Mouse (Mus musculus) megakaryocyte-erythroid progenitor cell, adult 5-6 weeks (primary cell): ENCODE measurements around the gene Tm9sf2. TPM values are rescaled to one million over a fixed set of nuclear protein-coding genes. Genes with fewer than 3 reads are reported as not detected.
"Not testable (repeated sequence)": the region's sequence is repeated elsewhere in the genome, so short reads cannot be mapped to it uniquely, and the experiment has no call there.

Experiments used
- ATAC-seq: replicated peaks from 2 replicates; pipeline ENCODE4 v1.8.0; 2016; ENCODE audit warnings: mild to moderate bottlenecking, inconsistent platforms; ENCODE audit not compliant: severe bottlenecking, poor library complexity, low FRiP score, low TSS enrichment
- total RNA-seq, 2 experiments: library from RNA; stranded (forward) in 1 of 2; stranded (reverse) in 1 of 2; fragments of 200-1000, 215-1000 nt in 1 of 2; fragments of >200 nt in 1 of 2; fragmentation: Nextera tagmentation in 1 of 2; gene quantifications; 2 replicates each; pipeline ENCODE4 v1.2.3; 2014 to 2017

The Tm9sf2 gene
- total RNA-seq (2014; fragmentation: Nextera tagmentation): 41.4 and 48.2 TPM in 2 replicates
- total RNA-seq (2017): 81.3 and 82.5 TPM in 2 replicates

GRCm38 (mm10) chr14:122106822-122107468, at the start of gene Tm9sf2:
TSS of gene Tm9sf2 (plus strand) at chr14:122107038.
- peak; percentile 79 for ATAC-seq

GRCm38 (mm10) chr14:122057941-122058346, 48.9 kb upstream of the Tm9sf2 start:
- ATAC-seq: 0 out of 2 replicates have a peak, but pooled peaks have one; percentile 13

- ATAC-seq: peak; percentile 83
Observed at GRCm38 (mm10) chr14:122060642-122061041, 46.2 kb upstream of the Tm9sf2 start.

- no peak for ATAC-seq
Observed at GRCm38 (mm10) chr14:122061376-122061775, 45.5 kb upstream of the Tm9sf2 start.

GRCm38 (mm10) chr14:122062411-122063090, 44.3 kb upstream of the Tm9sf2 start:
- no peak for ATAC-seq

- ATAC-seq: no peak
Observed at GRCm38 (mm10) chr14:122063599-122063998, 43.2 kb upstream of the Tm9sf2 start.

- ATAC-seq: peak; percentile 71
Observed at GRCm38 (mm10) chr14:122064519-122064918, 42.3 kb upstream of the Tm9sf2 start.

- ATAC-seq: no peak
Observed at GRCm38 (mm10) chr14:122066243-122066642, 40.6 kb upstream of the Tm9sf2 start.

- not testable (repeated sequence) for ATAC-seq
Observed at GRCm38 (mm10) chr14:122068036-122068435, 38.8 kb upstream of the Tm9sf2 start.

GRCm38 (mm10) chr14:122068801-122069695, 37.8 kb upstream of the Tm9sf2 start:
- ATAC-seq: peak; percentile 53

- no peak for ATAC-seq
Observed at GRCm38 (mm10) chr14:122069948-122070347, 36.9 kb upstream of the Tm9sf2 start.

- no peak for ATAC-seq
Observed at GRCm38 (mm10) chr14:122073422-122073821, 33.4 kb upstream of the Tm9sf2 start.

- ATAC-seq: no peak
Observed at GRCm38 (mm10) chr14:122074360-122074759, 32.5 kb upstream of the Tm9sf2 start.

- ATAC-seq: no peak
Observed at GRCm38 (mm10) chr14:122075485-122076200, 31.2 kb upstream of the Tm9sf2 start.

GRCm38 (mm10) chr14:122077017-122077416, 29.8 kb upstream of the Tm9sf2 start:
- no peak for ATAC-seq

- peak; percentile 54; the same call in 1 of the 2 replicates for ATAC-seq
Observed at GRCm38 (mm10) chr14:122079428-122079827, 27.4 kb upstream of the Tm9sf2 start.

GRCm38 (mm10) chr14:122079921-122080320, 26.9 kb upstream of the Tm9sf2 start:
- 0 out of 2 replicates have a peak, but pooled peaks have one; percentile 23 for ATAC-seq

- ATAC-seq: no peak
Observed at GRCm38 (mm10) chr14:122081308-122081707, 25.5 kb upstream of the Tm9sf2 start.

- ATAC-seq: no peak
Observed at GRCm38 (mm10) chr14:122083499-122083898, 23.3 kb upstream of the Tm9sf2 start.
